Mouse (Mus musculus) MEL (cell line): ENCODE measurements around the gene Tmub1.
A peak's percentile ranks its signal among the peaks of the same experiment; 100 is the strongest.

ENCODE experiments used
- CTCF ChIP-seq, 3 experiments: IDR thresholded peaks in 2 of 3; conservative IDR thresholded peaks in 1 of 3; 2 replicates each; pipeline ENCODE4 v1.5.1; 2011 to 2012; ENCODE audit warnings: low read length in 3 of 3, low read depth in 2 of 3, mild to moderate bottlenecking in 2 of 3, improper control_type of control experiment in 1 of 3, inconsistent platforms in 1 of 3, mixed read lengths in 1 of 3, moderate library complexity in 1 of 3; ENCODE audit not compliant: control insufficient read depth in 1 of 3, insufficient read depth in 1 of 3, poor library complexity in 1 of 3, severe bottlenecking in 1 of 3
- HCFC1 ChIP-seq: IDR thresholded peaks from 2 replicates; pipeline ENCODE4 v1.6.1; 2012; ENCODE audit warnings: low read depth, mild to moderate bottlenecking, inconsistent platforms, low read length, improper control_type of control experiment, moderate library complexity
- MAFK ChIP-seq: IDR thresholded peaks from 2 replicates; pipeline ENCODE4 v1.6.1; 2011; ENCODE audit warnings: low read depth, mild to moderate bottlenecking, low read length, improper control_type of control experiment, borderline replicate concordance
- MAX ChIP-seq: IDR thresholded peaks from 2 replicates; pipeline ENCODE4 v1.6.1; 2011; ENCODE audit warnings: low read length, improper control_type of control experiment
- MEF2A ChIP-seq: IDR thresholded peaks from 2 replicates; pipeline ENCODE4 v1.6.1; 2014; ENCODE audit warnings: low read depth, mild to moderate bottlenecking, inconsistent platforms, low read length, improper control_type of control experiment; ENCODE audit not compliant: poor library complexity, insufficient replicate concordance, severe bottlenecking; ENCODE audit errors: extremely low read depth
- MYC ChIP-seq: IDR thresholded peaks from 2 replicates; pipeline ENCODE4 v1.6.1; 2011; ENCODE audit warnings: low read depth, mild to moderate bottlenecking, low read length, improper control_type of control experiment, moderate library complexity
- POLR2A ChIP-seq, 2 experiments: IDR thresholded peaks; 2 replicates each; pipeline ENCODE4 v1.6.1; 2011 to 2012; ENCODE audit warnings: low read length in 2 of 2, mild to moderate bottlenecking in 2 of 2, control low read depth in 1 of 2, improper control_type of control experiment in 1 of 2, low read depth in 1 of 2, moderate library complexity in 1 of 2; ENCODE audit not compliant: control insufficient read depth in 1 of 2, insufficient read depth in 1 of 2, poor library complexity in 1 of 2
- POLR2AphosphoS2 ChIP-seq: IDR thresholded peaks from 2 replicates; pipeline ENCODE4 v1.6.1; 2011; ENCODE audit warnings: low read length, improper control_type of control experiment
- RCOR1 ChIP-seq: IDR thresholded peaks from 2 replicates; pipeline ENCODE4 v1.6.1; 2012; ENCODE audit warnings: low read depth, mild to moderate bottlenecking, inconsistent platforms, low read length, improper control_type of control experiment
- UBTF ChIP-seq: IDR thresholded peaks from 2 replicates; pipeline ENCODE4 v1.6.1; 2012; ENCODE audit warnings: low read depth, mild to moderate bottlenecking, inconsistent platforms, low read length, improper control_type of control experiment, moderate library complexity, borderline replicate concordance; ENCODE audit not compliant: insufficient read depth
- USF2 ChIP-seq, 2 experiments: IDR thresholded peaks; 2 replicates each; pipeline ENCODE4 v1.6.1; 2011 to 2012; ENCODE audit warnings: improper control_type of control experiment in 2 of 2, low read length in 2 of 2, borderline replicate concordance in 1 of 2, inconsistent platforms in 1 of 2, low read depth in 1 of 2, mild to moderate bottlenecking in 1 of 2; ENCODE audit not compliant: insufficient read depth in 1 of 2
- ZC3H11A ChIP-seq: IDR thresholded peaks from 2 replicates; pipeline ENCODE4 v1.6.1; 2012; ENCODE audit warnings: low read depth, mild to moderate bottlenecking, inconsistent platforms, low read length, improper control_type of control experiment
- ZKSCAN1 ChIP-seq: IDR thresholded peaks from 2 replicates; pipeline ENCODE4 v1.6.1; 2012; ENCODE audit warnings: low read depth, mild to moderate bottlenecking, inconsistent platforms, low read length, improper control_type of control experiment, moderate library complexity

- TF ChIP-seq MAFK (no peak), CTCF (IDR thresholded peaks at IDR 0.05 in 2 of 3, conservative IDR thresholded peaks at IDR 0.05 in 1 of 3; ENCODE audit: control insufficient read depth in 1 of 3, insufficient read depth in 1 of 3, low read depth in 2 of 3, low read length in 3 of 3, poor library complexity in 1 of 3, severe bottlenecking in 1 of 3) (no peak), ZKSCAN1 (no peak), MAX (no peak; the same call in 1 of the 2 replicates), USF2 (IDR thresholded peaks at IDR 0.05; ENCODE audit: borderline replicate concordance in 1 of 2, insufficient read depth in 1 of 2, low read depth in 1 of 2, low read length in 2 of 2) (no peak), UBTF (no peak), RCOR1 (no peak), ZC3H11A (no peak), POLR2A (IDR thresholded peaks at IDR 0.05; ENCODE audit: control insufficient read depth in 1 of 2, insufficient read depth in 1 of 2, low read depth in 1 of 2, low read length in 2 of 2, poor library complexity in 1 of 2) (peak; percentile 98 to 99), HCFC1 (peak; percentile 94), MYC (0 out of 2 replicates have a peak, but pooled peaks have one; percentile 47), POLR2AphosphoS2 (peak; percentile 96), MEF2A (no peak)
Measured at GRCm38 (mm10) chr5:24444746-24445427, 2.8 kb downstream of the Tmub1 start, which contains the start of gene Fastk.
